Mouse (Mus musculus): ENCODE results near the gene Med4. TPM values are rescaled to one million over a fixed set of nuclear protein-coding genes. Genes with fewer than 3 reads are reported as not detected.
A peak's percentile ranks its signal among the peaks of the same experiment; 100 is the strongest.
"Not testable (repeated sequence)": the region's sequence is repeated elsewhere in the genome, so short reads cannot be mapped to it uniquely, and the experiment has no call there.

Gene Med4
- polyA plus RNA-seq, 1 experiment: 18.9 TPM

DNA sequence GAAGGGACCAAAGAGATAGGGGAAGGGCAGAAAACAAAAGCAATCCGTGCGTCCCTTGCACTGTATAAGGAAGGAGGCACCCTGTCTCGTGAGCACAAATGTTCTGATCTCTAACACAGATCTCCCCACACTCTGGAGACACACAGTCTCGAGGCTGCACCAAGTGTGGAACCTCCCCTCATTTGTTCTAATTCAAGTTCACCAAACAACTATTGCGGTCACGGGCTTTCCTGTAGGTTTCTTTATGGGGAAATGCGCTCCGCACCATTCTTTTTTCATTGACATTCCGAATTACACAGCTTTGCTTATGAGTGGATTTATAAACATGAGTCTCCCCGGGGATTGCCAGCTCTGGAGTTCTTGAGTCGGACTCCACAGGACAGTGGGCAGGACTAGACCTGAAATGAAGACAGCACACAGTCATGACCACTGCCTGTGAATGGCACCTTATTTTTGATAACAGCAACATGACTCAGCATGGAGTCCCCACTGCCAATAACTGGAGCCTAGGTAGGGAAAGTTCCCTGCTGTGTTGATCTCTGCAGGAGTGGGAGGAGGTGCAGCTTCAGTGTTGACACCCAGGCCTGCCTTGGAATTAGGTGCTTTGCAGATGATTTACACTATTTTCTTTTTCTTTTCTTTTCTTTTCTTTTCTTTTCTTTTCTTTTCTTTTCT lies 2.0 kb upstream of the Med4 start:
- H3K79me2 ChIP-seq (ENCODE audit: control insufficient read depth, insufficient read depth): peaks cover 22% of the 10 kb centered on the region
- H3ac ChIP-seq (ENCODE audit: control insufficient read depth, insufficient read length): no peak overlapping the region
- TF ChIP-seq REST (IDR thresholded peaks at IDR 0.05; ENCODE audit: insufficient read depth, insufficient read length): no peak
- TF ChIP-seq MAX (IDR thresholded peaks at IDR 0.05; ENCODE audit: low read depth): no peak
- no peak for TF ChIP-seq SRF (IDR thresholded peaks at IDR 0.05; ENCODE audit: control insufficient read depth, insufficient read length, low read depth)
- TF ChIP-seq POLR2AphosphoS2 (IDR thresholded peaks at IDR 0.05; ENCODE audit: insufficient read length, low read depth): no peak
- no peak for TF ChIP-seq MYOG (IDR thresholded peaks at IDR 0.05; ENCODE audit: control insufficient read depth in 1 of 3, insufficient read depth in 1 of 3, insufficient read length in 2 of 3, low read depth in 2 of 3)
- no peak for TF ChIP-seq TCF3 (IDR thresholded peaks at IDR 0.05; ENCODE audit: insufficient read length, low read depth)
- no peak for TF ChIP-seq E2F4 (IDR thresholded peaks at IDR 0.05; ENCODE audit: insufficient read depth)
- no peak for TF ChIP-seq TCF12 (IDR thresholded peaks at IDR 0.05; ENCODE audit: insufficient read depth, poor library complexity, severe bottlenecking)
- TF ChIP-seq CEBPB (IDR thresholded peaks at IDR 0.05; ENCODE audit: insufficient read depth, poor library complexity, severe bottlenecking): no peak
- TF ChIP-seq USF1 (IDR thresholded peaks at IDR 0.05; ENCODE audit: low read depth): no peak
- TF ChIP-seq MYOD1 (IDR thresholded peaks at IDR 0.05; ENCODE audit: control insufficient read depth in 1 of 3, insufficient read length in 2 of 3, low read depth in 2 of 3): no peak
- TF ChIP-seq POLR2A (IDR thresholded peaks at IDR 0.05; ENCODE audit: insufficient read length, low read depth): no peak
- no peak overlapping the region for H3K4me2 ChIP-seq (ENCODE audit: low read depth)
- H3K36me3 ChIP-seq (ENCODE audit: control insufficient read depth, insufficient read depth): no peaks in the 10 kb centered on the region
- no peaks in the 10 kb centered on the region for H3K27me3 ChIP-seq (ENCODE audit: control insufficient read depth, insufficient read depth, insufficient read length)
- no peak overlapping the region for H3K4me3 ChIP-seq

DNA sequence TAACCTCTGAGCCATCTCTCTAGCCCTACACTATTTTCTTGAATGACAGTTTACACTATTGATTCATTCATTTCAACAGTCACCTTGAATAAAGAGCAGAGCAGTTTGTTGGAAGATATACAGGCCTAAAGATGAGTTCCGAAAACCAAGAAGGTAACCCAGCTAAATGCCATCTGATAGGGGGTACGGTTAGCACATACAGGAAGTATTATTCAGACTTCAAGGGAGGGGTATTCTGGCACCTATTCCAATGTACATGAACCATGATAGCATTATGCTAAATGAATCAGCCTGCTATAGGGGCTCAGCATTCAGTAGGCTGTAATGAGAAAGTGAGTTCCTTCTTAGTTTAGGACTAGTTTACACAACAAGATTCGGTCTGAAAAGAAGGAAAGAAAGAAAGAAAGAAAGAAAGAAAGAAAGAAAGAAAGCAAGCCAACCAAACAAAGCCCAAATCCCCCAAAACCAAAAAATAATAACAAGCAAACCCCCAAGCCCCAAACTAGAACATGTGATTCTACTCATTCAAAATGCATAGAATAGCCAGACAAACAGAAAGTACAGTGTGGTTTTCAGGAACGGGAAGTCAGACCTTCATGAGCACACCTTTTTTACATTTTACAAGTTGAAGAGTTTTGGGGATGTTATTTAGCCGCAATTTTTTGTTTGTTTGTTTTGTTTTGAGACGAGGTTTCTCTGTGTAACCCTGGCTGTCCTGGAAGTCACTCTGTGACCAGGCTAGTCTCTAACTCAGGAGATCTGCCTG lies 1.0 kb upstream of the Med4 start:
- Histone ChIP-seq H3K4me2 (ENCODE audit: low read depth) (no peak overlapping the region), H3K4me3 (no peak overlapping the region), H3K79me2 (ENCODE audit: control insufficient read depth, insufficient read depth) (peaks cover 28% of the 10 kb centered on the region), H3ac (ENCODE audit: control insufficient read depth, insufficient read length) (no peak overlapping the region), H3K27me3 (ENCODE audit: control insufficient read depth, insufficient read depth, insufficient read length) (no peaks in the 10 kb centered on the region), H3K36me3 (ENCODE audit: control insufficient read depth, insufficient read depth) (no peaks in the 10 kb centered on the region)
- TF ChIP-seq E2F4 (IDR thresholded peaks at IDR 0.05; ENCODE audit: insufficient read depth): no peak
- no peak for TF ChIP-seq TCF3 (IDR thresholded peaks at IDR 0.05; ENCODE audit: insufficient read length, low read depth)
- TF ChIP-seq MAX (IDR thresholded peaks at IDR 0.05; ENCODE audit: low read depth): no peak
- no peak for TF ChIP-seq SRF (IDR thresholded peaks at IDR 0.05; ENCODE audit: control insufficient read depth, insufficient read length, low read depth)
- no peak for TF ChIP-seq REST (IDR thresholded peaks at IDR 0.05; ENCODE audit: insufficient read depth, insufficient read length)
- TF ChIP-seq TCF12 (IDR thresholded peaks at IDR 0.05; ENCODE audit: insufficient read depth, poor library complexity, severe bottlenecking): no peak
- no peak for TF ChIP-seq CEBPB (IDR thresholded peaks at IDR 0.05; ENCODE audit: insufficient read depth, poor library complexity, severe bottlenecking)

DNA sequence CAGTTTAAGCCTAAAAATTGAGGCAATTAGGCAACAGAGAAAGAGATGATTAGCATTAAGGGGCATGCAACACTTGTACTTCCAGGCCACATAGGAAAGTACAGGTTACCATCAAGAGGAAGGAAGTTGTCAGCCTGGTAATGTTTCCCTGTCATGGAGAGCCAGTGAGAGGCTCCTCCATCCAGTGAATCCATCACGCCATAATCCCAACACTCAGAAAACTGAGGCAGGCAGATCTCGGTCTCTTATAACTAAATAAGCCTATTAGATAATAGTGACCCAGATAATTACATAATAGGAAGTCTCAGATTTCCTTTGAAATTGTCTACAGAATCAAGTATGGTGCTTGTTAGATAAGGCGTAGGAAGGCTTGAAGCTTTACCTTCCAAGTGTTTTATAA lies 14.3 kb downstream of the Med4 start:
- Histone ChIP-seq H3ac (ENCODE audit: control insufficient read depth, insufficient read length) (no peak overlapping the region), H3K36me3 (ENCODE audit: control insufficient read depth, insufficient read depth) (no peaks in the 10 kb centered on the region), H3K4me3 (peak overlapping the region; percentile 16), H3K79me2 (ENCODE audit: control insufficient read depth, insufficient read depth) (no peaks in the 10 kb centered on the region), H3K27me3 (ENCODE audit: control insufficient read depth, insufficient read depth, insufficient read length) (no peaks in the 10 kb centered on the region), H3K4me2 (ENCODE audit: low read depth) (peak overlapping the region; percentile 74)
- no peak for TF ChIP-seq TCF12 (IDR thresholded peaks at IDR 0.05; ENCODE audit: insufficient read depth, poor library complexity, severe bottlenecking)
- no peak for TF ChIP-seq CEBPB (IDR thresholded peaks at IDR 0.05; ENCODE audit: insufficient read depth, poor library complexity, severe bottlenecking)
- no peak for TF ChIP-seq POLR2AphosphoS2 (IDR thresholded peaks at IDR 0.05; ENCODE audit: insufficient read length, low read depth)
- TF ChIP-seq MAX (IDR thresholded peaks at IDR 0.05; ENCODE audit: low read depth): no peak
- no peak for TF ChIP-seq E2F4 (IDR thresholded peaks at IDR 0.05; ENCODE audit: insufficient read depth)
- no peak for TF ChIP-seq MYOG (IDR thresholded peaks at IDR 0.05; ENCODE audit: control insufficient read depth in 1 of 3, insufficient read depth in 1 of 3, insufficient read length in 2 of 3, low read depth in 2 of 3)
- no peak for TF ChIP-seq TCF3 (IDR thresholded peaks at IDR 0.05; ENCODE audit: insufficient read length, low read depth)
- TF ChIP-seq REST (IDR thresholded peaks at IDR 0.05; ENCODE audit: insufficient read depth, insufficient read length): no peak
- TF ChIP-seq MYOD1 (IDR thresholded peaks at IDR 0.05; ENCODE audit: control insufficient read depth in 1 of 3, insufficient read length in 2 of 3, low read depth in 2 of 3): no peak
- TF ChIP-seq POLR2A (IDR thresholded peaks at IDR 0.05; ENCODE audit: insufficient read length, low read depth): no peak
- no peak for TF ChIP-seq USF1 (IDR thresholded peaks at IDR 0.05; ENCODE audit: low read depth)
- no peak for TF ChIP-seq SRF (IDR thresholded peaks at IDR 0.05; ENCODE audit: control insufficient read depth, insufficient read length, low read depth)

DNA sequence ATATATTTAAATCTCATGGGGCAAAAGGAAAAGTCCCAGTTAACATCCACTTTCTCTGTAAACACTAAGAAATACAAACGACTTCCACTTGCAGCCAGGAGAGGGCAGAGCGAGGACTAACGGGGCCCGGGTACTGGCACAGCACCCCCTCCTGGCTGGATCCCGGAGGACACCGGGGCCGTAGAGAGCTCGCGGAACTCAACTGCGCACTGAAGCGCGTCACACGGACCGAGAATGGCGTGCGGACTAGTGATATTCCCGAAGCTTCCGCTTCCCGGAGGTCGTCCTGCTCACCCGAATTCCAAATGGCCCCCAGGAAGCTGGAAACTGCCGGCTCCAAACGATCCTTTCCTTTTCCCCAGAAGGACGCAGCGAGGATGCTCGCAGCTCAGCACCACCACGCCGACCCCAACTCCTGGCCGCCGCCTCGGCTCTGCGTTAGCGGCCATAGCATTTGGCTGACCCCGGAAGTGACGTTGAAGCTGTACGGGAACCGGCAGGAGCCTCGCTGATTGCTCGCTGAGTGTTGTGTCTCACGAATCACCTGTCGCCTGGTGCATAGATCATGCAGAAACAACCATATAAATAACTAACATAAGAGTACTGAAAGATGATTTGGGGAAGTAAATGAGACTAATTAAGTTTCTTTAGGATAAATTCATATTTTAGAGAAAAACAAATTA lies 15.1 kb downstream of the Med4 start, which contains the start of gene Sucla2:
Gene Sucla2, plus strand, starts transcription at position 554 of the 683 bp plus-strand sequence.
- no peak within 1 kb of the TSS for H3ac ChIP-seq (ENCODE audit: control insufficient read depth, insufficient read length)
- H3K27me3 ChIP-seq (ENCODE audit: control insufficient read depth, insufficient read depth, insufficient read length): peaks cover 3% of the 10 kb centered on the region
- H3K4me3 ChIP-seq: peak within 1 kb of the TSS; percentile 16
- H3K79me2 ChIP-seq (ENCODE audit: control insufficient read depth, insufficient read depth): no peaks in the 10 kb centered on the region
- H3K4me2 ChIP-seq (ENCODE audit: low read depth): peak within 1 kb of the TSS; percentile 74
- TF ChIP-seq REST (IDR thresholded peaks at IDR 0.05; ENCODE audit: insufficient read depth, insufficient read length) (no peak), POLR2AphosphoS2 (IDR thresholded peaks at IDR 0.05; ENCODE audit: insufficient read length, low read depth) (no peak), MAX (IDR thresholded peaks at IDR 0.05; ENCODE audit: low read depth) (no peak), USF1 (IDR thresholded peaks at IDR 0.05; ENCODE audit: low read depth) (no peak), MYOG (IDR thresholded peaks at IDR 0.05; ENCODE audit: control insufficient read depth in 1 of 3, insufficient read depth in 1 of 3, insufficient read length in 2 of 3, low read depth in 2 of 3) (peak in 1 of 3 experiments; percentile 50), TCF12 (IDR thresholded peaks at IDR 0.05; ENCODE audit: insufficient read depth, poor library complexity, severe bottlenecking) (no peak), SRF (IDR thresholded peaks at IDR 0.05; ENCODE audit: control insufficient read depth, insufficient read length, low read depth) (no peak), MYOD1 (IDR thresholded peaks at IDR 0.05; ENCODE audit: control insufficient read depth in 1 of 3, insufficient read length in 2 of 3, low read depth in 2 of 3) (peak in 2 of 3 experiments; percentile 23 to 56), POLR2A (IDR thresholded peaks at IDR 0.05; ENCODE audit: insufficient read length, low read depth) (peak; percentile 28)
- no peaks in the 10 kb centered on the region for H3K36me3 ChIP-seq (ENCODE audit: control insufficient read depth, insufficient read depth)

DNA sequence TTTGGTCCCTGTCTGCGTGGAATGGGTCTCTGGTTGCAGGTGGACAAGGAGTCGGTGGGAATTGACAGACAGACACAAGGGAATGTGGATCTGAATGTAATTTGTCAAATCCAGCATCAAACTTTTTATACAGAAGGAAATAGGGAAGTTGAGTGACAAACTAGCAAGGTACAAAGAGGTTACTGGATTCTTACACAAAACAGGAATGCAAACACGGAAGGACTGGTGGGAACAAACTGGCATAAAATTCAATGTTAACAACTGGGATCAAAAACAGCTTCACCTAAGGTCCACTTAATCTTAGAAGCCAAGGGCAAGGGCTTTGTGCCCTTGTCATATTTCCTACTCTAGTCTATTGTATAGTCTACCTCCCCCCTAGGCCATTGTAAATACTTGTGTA lies 18.8 kb downstream of the Med4 start:
- not testable (repeated sequence) for H3K4me3 ChIP-seq; H3K4me2 ChIP-seq (ENCODE audit: low read depth); H3K27me3 ChIP-seq (ENCODE audit: control insufficient read depth, insufficient read depth, insufficient read length); H3K79me2 ChIP-seq (ENCODE audit: control insufficient read depth, insufficient read depth); H3K36me3 ChIP-seq (ENCODE audit: control insufficient read depth, insufficient read depth); H3ac ChIP-seq (ENCODE audit: control insufficient read depth, insufficient read length)

All from myocyte (in vitro differentiated cells).